Mouse (Mus musculus) neutrophil, adult 5-6 weeks (primary cell): ENCODE data around the gene Vmn1r195. TPM values are rescaled to one million over a fixed set of nuclear protein-coding genes. Genes with fewer than 3 reads are reported as not detected.
"Not testable (repeated sequence)": the region's sequence is repeated elsewhere in the genome, so short reads cannot be mapped to it uniquely, and the experiment has no call there.

ENCODE experiments used
- ATAC-seq: fragments of 151-379, 151-347 bp; 2 replicates; pipeline ENCODE4 v1.8.0; 2017; ENCODE audit warnings: mild to moderate bottlenecking, moderate TSS enrichment; ENCODE audit not compliant: insufficient number of reproducible peaks, poor library complexity, low FRiP score, severe bottlenecking; ENCODE audit errors: extremely low read depth
- total RNA-seq: library from RNA; stranded (forward); fragments of 200-1000 nt; gene quantifications from 2 replicates; pipeline ENCODE4 v1.2.3, GENCODE M21; 2017

Gene Vmn1r195
- not detected in 2 replicates for total RNA-seq

DNA sequence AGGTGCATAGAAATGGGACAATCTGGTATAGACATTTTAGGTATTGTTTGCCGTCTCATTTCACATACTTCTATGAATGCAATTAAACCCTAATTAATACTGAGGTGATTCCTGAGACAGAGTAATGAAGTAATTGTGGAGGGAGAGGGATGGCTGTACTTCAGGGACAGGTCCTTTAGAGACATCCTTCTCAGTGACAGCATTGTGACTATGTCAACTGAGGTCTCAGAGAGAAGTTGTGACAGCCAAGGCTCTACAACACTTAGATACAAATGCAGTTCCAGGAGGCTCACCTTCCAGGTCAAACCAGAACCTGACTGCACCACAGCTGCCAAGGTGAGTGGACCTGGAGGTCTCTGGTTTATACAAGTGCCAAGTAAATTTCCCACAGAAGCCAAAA is at the start of gene Vmn1r195:
TSS of gene Vmn1r195 (plus strand) at position 301 of the 400 bp plus-strand sequence.
- ATAC-seq = not testable (repeated sequence)

DNA sequence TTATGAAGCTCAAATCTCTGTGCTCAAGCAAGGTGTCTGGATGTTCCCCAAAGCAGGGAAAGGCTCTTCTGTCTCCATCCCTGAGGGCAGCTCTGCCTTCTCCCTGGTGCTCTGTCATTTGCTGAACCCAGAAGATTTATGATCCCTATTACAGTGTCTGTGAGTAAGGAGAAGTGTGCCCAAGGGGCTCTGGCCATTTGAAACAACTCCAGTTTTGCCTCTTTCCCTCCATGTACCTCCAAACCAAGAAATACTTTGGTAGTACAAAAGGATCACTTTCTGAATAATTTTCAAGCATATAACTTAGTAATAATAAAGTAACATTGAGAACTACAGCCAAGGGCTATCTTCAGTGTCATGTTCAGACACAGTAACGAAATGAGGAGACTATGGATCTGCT is 47.3 kb upstream of the Vmn1r195 start, which contains the start of gene Vmn1r193:
TSS of gene Vmn1r193 (minus strand) at position 101 of the 400 bp plus-strand sequence.
- not testable (repeated sequence) for ATAC-seq

DNA sequence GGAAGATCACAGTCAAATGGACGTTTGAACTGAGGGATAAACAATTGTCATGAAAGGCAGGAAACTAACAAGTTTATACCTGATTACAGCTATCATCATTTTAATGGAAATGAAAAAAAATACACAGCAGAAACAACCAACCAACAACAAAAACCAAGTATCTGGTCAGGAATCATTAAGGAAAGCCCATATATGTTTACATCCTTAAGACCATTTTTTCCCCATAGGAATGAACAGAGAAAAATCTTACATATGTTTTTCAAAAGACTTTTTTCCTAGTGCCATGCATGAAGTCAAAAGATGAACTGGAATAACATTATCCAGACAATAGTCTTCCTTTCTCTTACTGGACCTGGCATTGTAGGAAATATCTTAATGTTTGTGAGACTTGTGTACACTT is 26.4 kb upstream of the Vmn1r195 start, which contains the start of gene Vmn1r194:
TSS of gene Vmn1r194 (plus strand) at position 301 of the 400 bp plus-strand sequence.
- ATAC-seq = no peak

DNA sequence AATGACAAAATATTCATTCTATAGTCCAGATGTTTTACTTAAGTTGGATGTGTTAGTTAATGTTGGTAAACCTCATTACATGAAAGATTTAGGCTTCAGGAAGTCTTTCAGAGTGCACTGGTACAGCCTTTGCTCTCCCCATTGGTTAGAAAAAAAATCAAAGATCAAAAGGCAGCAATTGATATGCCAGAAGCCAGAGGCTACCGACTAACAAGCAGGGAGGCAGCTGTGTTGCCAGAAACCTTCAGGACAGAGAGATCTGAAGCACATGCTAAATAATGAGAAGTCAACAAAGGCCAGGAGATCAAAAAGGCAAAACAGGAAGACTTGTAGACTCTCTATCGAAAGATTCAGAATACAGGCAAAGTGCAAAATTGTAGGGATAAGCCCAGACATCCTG is 1.4 kb downstream of the Vmn1r195 start:
- no peak for ATAC-seq

DNA sequence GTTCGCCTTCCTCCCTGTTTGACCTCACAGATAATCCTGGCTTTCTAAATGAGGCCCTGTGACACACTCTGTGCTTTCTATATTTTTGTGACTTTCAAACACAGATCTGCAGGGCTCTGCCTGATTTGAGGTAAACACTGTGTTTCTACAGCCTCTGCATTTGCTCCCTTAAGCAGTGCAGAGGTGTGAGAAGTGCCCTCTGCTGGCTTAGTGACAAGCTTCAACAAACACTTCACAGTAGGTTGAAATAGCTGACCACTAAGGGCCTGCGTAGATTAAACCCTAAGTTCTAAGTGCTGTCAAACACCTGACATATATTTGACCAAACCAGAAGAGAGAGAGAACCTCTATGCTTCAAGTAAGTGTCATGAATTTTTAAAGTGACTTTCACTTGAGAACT is 14.3 kb downstream of the Vmn1r195 start:
- no peak for ATAC-seq

DNA sequence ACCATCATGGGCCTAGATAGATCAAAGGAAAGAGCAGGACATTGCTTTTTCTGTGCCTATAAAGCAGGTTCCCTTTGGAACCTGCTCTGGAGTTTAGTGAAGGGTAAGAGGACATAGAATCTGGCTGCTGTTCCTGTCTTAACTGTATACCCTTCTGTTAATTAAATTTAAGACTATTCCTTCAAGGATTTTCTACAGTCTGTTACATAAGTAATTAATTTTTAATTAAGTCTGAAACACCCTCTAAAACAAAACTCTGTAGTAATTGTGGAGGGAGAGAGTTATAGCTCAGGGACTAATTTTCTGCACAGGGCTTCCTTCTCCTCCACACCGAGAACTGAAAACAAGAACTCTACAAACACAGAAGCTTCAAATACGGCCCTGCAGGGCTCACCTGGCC is 19.3 kb downstream of the Vmn1r195 start, which contains the start of gene Vmn1r196:
TSS of gene Vmn1r196 (plus strand) at position 301 of the 400 bp plus-strand sequence.
- no peak for ATAC-seq

DNA sequence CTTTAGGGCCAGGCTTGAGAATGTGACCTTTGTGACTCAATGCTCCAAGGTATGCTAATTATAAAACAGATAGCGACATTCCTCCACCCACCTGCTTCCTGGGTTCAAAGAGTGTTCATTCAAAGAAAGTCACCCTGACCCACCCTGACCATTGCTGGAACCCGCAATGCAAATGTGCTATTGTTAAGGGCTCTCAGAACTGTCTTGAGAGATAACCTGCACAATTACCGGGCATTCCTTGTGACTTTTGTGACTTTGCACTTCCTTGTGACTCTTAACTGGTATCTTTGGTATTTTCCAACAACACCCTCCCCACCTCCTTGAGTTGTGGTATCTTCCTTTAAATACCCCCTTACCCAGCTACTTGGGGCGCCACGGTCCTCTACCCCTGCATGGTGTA is 37.8 kb downstream of the Vmn1r195 start:
- ATAC-seq = not testable (repeated sequence)

DNA sequence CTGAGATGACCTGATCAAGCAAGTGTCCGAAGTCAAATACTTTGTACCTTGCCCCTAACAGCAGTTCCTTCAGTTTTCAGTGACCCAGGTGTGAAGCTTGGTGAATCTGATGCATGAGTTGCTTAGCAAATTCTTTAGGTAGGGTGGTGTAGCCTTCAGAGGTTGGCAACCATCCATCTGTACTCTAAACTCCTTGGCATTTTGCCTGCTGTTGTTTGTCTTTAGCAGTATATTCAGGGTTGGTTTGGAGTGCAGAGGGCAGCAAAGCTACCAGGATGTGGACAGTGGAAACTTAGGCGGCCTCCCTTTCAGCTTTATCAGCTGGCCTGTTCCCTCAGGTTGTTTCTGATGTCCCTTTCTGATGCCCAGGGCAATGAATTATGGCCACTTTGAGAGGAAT is 45.0 kb downstream of the Vmn1r195 start:
- no peak for ATAC-seq

DNA sequence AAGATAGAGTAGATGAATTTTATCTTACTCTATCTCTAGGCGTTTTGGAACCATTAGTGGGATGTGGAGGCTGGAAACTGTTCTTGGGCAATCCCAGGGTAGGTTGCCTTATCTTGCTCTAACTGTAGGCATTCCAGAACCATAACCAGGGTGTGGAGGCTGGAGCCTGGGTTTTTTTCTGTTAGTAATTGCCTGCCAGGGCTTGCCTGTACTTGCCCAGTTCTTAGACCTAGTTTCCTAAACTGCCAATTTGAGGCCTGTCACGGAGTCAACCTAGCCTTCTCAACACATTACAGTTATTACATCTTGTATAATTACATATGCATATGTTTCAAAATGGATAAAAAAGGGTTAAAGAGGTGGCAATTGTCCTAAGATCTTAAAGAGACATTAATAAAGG is 47.0 kb downstream of the Vmn1r195 start:
- no peak for ATAC-seq

DNA sequence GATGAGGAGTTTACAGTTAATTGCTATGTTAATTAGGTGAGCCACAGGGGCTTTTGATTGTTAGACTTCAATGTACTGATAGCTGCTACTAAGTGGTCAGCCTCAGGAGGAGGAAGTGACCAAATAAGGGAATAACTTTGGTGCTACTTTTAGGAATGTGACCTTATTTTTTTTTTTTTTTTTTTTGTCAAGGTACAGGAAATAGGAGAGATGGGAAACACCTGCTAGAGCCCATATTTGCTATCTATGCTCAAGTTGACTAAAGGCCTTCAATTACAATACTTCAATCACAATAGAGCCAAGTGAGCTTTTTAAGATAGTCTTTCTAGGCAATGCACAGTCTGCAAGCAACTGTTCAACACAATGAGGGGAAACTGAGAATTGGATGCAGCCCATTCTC is 49.8 kb downstream of the Vmn1r195 start:
- ATAC-seq = no peak

DNA sequence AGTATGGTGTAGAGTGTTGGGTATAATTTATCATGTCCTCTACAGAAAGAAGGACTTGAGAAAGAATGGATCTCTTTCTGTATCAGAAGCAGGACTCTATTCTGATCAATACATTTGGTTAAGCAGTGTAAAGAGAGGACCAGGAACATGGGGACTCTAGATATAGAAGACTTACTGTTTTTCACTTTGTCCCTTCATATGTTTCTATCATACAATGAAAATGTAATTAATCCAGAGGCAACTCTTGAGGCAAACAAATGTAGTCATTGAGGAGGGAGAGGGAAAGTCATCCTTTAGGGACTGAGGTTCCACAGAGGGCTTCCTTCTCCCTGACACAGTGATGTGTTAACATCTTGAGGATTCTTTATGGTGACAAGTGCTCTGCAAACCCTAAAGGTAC is 54.0 kb downstream of the Vmn1r195 start, which contains the start of gene Vmn1r197:
TSS of gene Vmn1r197 (plus strand) at position 301 of the 400 bp plus-strand sequence.
- no peak for ATAC-seq

Other genes starting within 250 kb of the Vmn1r195 start
- gene Hist1h2ah, start 235.0 kb upstream of the Vmn1r195 start, total RNA-seq = 15.1 and 66.2 TPM in 2 replicates
- 11.9 and 12.2 TPM in 2 replicates for gene Hist1h2bk, start 234.7 kb upstream of the Vmn1r195 start, total RNA-seq
- gene Hist1h4i, start 229.2 kb upstream of the Vmn1r195 start, total RNA-seq = 59.4 and 71.0 TPM in 2 replicates
- gene Hist1h2ag, start 227.6 kb upstream of the Vmn1r195 start, total RNA-seq = 24.6 and 26.2 TPM in 2 replicates
- 25.8 and 31.3 TPM in 2 replicates for gene Hist1h2bj, start 227.3 kb upstream of the Vmn1r195 start, total RNA-seq
- gene Vmn1r188, start 186.1 kb upstream of the Vmn1r195 start, total RNA-seq = not detected in 2 replicates
- 0.25 TPM in 1 of 2 replicates, not detected in the other for gene Vmn1r189, start 164.7 kb upstream of the Vmn1r195 start, total RNA-seq
- gene Vmn1r191, start 86.6 kb upstream of the Vmn1r195 start, total RNA-seq = not detected in 2 replicates
- 0.12 TPM in 1 of 2 replicates, not detected in the other for gene Vmn1r192, start 79.4 kb upstream of the Vmn1r195 start, total RNA-seq
- gene Vmn1r193, start 47.4 kb upstream of the Vmn1r195 start, total RNA-seq = 0.12 TPM in 1 of 2 replicates, not detected in the other
- 0.93 TPM in 1 of 2 replicates, not detected in the other for gene Vmn1r194, start 26.3 kb upstream of the Vmn1r195 start, total RNA-seq
- gene Vmn1r196, start 19.4 kb downstream of the Vmn1r195 start, total RNA-seq = not detected in 2 replicates
- not detected in 2 replicates for gene Vmn1r197, start 54.1 kb downstream of the Vmn1r195 start, total RNA-seq
- 0.12 TPM in 2 replicates for gene Vmn1r198, start 79.8 kb downstream of the Vmn1r195 start, total RNA-seq
- not detected in 2 replicates for gene Vmn1r199, start 109.3 kb downstream of the Vmn1r195 start, total RNA-seq
- not detected in 2 replicates for gene Vmn1r200, start 119.9 kb downstream of the Vmn1r195 start, total RNA-seq
- gene Vmn1r201, start 201.4 kb downstream of the Vmn1r195 start, total RNA-seq = not detected in 2 replicates
- gene Vmn1r202, start 234.9 kb downstream of the Vmn1r195 start, total RNA-seq = not detected in 2 replicates
- 0.25 TPM in 1 of 2 replicates, not detected in the other for gene Vmn1r203, start 247.6 kb downstream of the Vmn1r195 start, total RNA-seq